Mouse (Mus musculus) bone marrow macrophage, adult 2 months (primary cell): Measurements from ENCODE around the gene Gipr.

ENCODE experiments used
- CTCF ChIP-seq: IDR thresholded peaks from 2 replicates; pipeline ENCODE4 v1.5.1; 2012; ENCODE audit warnings: low read depth, mild to moderate bottlenecking, low read length, moderate library complexity
- POLR2A ChIP-seq: IDR thresholded peaks from 2 replicates; pipeline ENCODE4 v1.6.1; 2012; ENCODE audit warnings: mild to moderate bottlenecking, low read depth, low read length, borderline replicate concordance

DNA sequence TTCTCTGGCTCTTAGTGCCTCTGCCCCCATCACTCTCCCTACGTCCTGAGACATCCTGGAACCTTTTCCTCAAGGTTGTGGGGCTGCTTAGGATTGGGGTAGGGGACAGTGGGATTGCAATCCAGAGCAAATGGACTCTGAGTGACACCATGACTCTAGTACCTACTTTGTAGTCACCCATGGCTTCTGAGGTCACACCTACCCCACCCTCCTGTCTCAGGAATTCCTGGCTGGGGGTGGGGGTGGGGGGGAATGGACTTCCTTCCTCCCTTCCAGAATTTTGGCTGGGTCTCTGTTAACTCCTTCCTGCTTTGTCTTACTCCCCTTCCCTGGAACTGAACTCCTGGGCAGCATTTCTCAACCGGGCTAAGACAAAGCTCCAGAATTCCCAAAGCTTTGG, 47.5 kb upstream of the Gipr start:
- TF ChIP-seq POLR2A (no peak), CTCF (no peak)
